13 mouse cellular contexts compared by ENCODE assay signal in genomic region chr14:86510408-86510807, GRCm38 (mm10).
A peak's percentile ranks its signal among the peaks of the same experiment; 100 is the strongest.
DNase-seq lines count a peak whose midpoint lies in the region.
"Had no signal": no experiment of that assay in that cellular context is flagged by ENCODE, and none has a peak within 500 bp of the region (broad histone marks: within the 10 kb centered on the region; RNA-seq: fewer than 3 reads in every experiment).

No protein-coding gene starts in this region.

- DNase-seq in left cerebral cortex, postnatal 4 days: peak; percentile 51
- DNase-seq in left cerebral cortex, postnatal 36 days (ENCODE audit: low spot score in 2 of 2): no peak
- peak; percentile 58 to 59 for DNase-seq in cerebellum, adult 18-20 months
- peak; percentile 81 for DNase-seq in cerebellum, adult 9-11 months
- DNase-seq in cerebellum, postnatal 36 days: peak; percentile 60 to 63
- no peak for DNase-seq in liver
- no peak for DNase-seq in urinary bladder, postnatal 4 days (ENCODE audit: low spot score in 2 of 2)
- DNase-seq in kidney, postnatal 36 days: no peak
- DNase-seq: adrenal gland, adult 8-10 months; heart, adult 18-20 months; heart, postnatal 10 days; heart, postnatal 4 days; kidney, adult 2 months had no signal

- intact Hi-C loops in left cerebral cortex, postnatal 4 days (cut with DNase I): no loop called here
- intact Hi-C loops in left cerebral cortex, postnatal 36 days (cut with DNase I): no loop called here

Comparison
In these comparisons a context has a peak if more than half of its experiments do, and no peak if none do; other contexts are left out.
1. DNase-seq: peak in left cerebral cortex, postnatal 4 days (single experiment), cerebellum, adult 18-20 months (2 of 2), cerebellum, adult 9-11 months (single experiment) and cerebellum, postnatal 36 days (2 of 2); none in left cerebral cortex, postnatal 36 days (0 of 2), liver (single experiment), urinary bladder, postnatal 4 days (0 of 2) and kidney, postnatal 36 days (0 of 2).